Comparison of ENCODE assay signal across 10 mouse cellular contexts in the genomic region with DNA sequence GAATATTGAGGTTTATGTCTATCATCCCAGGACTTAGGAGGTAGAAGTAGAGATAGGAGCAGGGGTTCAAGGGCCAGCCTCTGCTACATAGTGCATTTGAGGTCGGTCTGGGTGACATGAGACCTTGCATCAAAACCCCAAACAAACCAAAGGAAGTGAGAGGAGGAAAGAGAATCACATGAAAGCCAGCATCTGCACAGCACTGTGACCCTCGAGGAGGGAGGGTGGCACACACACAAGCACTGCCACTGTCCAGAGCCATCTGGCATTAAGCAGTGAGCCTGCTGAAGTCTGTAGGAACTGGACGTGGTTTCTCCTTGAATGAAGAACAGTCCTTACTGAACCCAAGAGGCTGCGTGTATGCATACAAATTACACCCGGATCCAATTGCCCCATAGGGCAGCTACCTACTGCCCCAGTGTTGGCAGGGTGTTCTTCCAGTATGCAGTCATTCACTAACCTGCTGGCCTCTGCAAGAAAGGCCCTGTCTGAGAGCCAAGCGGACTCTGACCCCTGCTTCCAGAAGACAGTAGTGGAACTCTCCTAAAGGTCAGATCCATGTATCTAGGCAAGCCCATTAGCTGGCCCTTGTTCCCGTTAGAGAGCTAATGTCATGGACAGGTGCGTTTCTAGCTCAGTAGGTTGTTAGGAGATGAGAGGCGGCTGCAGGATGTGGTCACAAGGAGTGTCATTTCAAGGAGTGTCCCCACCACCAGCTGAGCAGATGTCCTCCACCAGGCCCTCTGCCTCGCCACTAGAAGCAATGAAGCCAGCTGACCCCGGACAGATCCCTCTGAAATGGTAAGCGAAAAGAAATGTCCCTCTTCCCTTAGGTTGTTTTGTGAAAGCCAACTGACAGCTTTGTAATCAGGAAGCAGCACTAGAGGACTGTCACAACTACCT. TPM values are rescaled to one million over a fixed set of nuclear protein-coding genes. Genes with fewer than 3 reads are reported as not detected.
DNase-seq lines count a peak whose midpoint lies in the region; ATAC-seq lines count a peak whose summit lies in the region.
"Had no signal": no experiment of that assay in that cellular context is flagged by ENCODE, and none has a peak within 500 bp of the region (broad histone marks: within the 10 kb centered on the region; RNA-seq: fewer than 3 reads in every experiment).

No protein-coding gene starts in this region.

- no peak for DNase-seq in heart, postnatal 10 days
- no peak for DNase-seq in lung, postnatal 14 days
- peak; percentile 84 to 91 for DNase-seq in kidney, postnatal 25 days
- DNase-seq in thymus, postnatal 4 days, result peak; percentile 24
- no peak for DNase-seq in frontal cortex, postnatal 14 days (ENCODE audit: low spot score in 2 of 2)
- DNase-seq in retina, postnatal 1 day, result no peak

- no peaks in the 10 kb centered on the region for H3K9me3 ChIP-seq in heart, embryonic 13.5 days
- no peaks in the 10 kb centered on the region for H3K9me3 ChIP-seq in lung, embryonic 16.5 days (ENCODE audit: control insufficient read depth, low read length)

- H3K4me3 ChIP-seq in heart, embryonic 13.5 days, result no peak overlapping the region
- H3K4me3 ChIP-seq in lung, embryonic 16.5 days (ENCODE audit: low read length), result no peak overlapping the region
- H3K4me3 ChIP-seq: erythroblast, embryonic 14.5 days had no signal

- H3K4me2 ChIP-seq in heart, embryonic 13.5 days, result no peak overlapping the region
- H3K4me2 ChIP-seq in lung, embryonic 16.5 days (ENCODE audit: low read depth, low read length), result no peak overlapping the region

- peaks cover 27% of the 10 kb centered on the region for H3K4me1 ChIP-seq in heart, embryonic 13.5 days
- H3K4me1 ChIP-seq in lung, embryonic 16.5 days (replicated peaks; ENCODE audit: control insufficient read depth, insufficient read depth, low read length), result peaks cover 22% of the 10 kb centered on the region

- no peaks in the 10 kb centered on the region for H3K27me3 ChIP-seq in heart, embryonic 13.5 days (replicated peaks)
- no peaks in the 10 kb centered on the region for H3K27me3 ChIP-seq in lung, embryonic 16.5 days (ENCODE audit: control insufficient read depth, insufficient read depth, low read depth, low read length)

- H3K36me3 ChIP-seq in heart, embryonic 13.5 days, result no peaks in the 10 kb centered on the region
- H3K36me3 ChIP-seq in lung, embryonic 16.5 days (ENCODE audit: control insufficient read depth, insufficient read depth, low read length), result no peaks in the 10 kb centered on the region

- peak overlapping the region; percentile 70; the same call in 1 of the 2 replicates for H3K27ac ChIP-seq in heart, embryonic 13.5 days (replicated peaks)
- peak overlapping the region; percentile 86 for H3K27ac ChIP-seq in lung, embryonic 16.5 days (ENCODE audit: low read length)
- H3K27ac ChIP-seq: macrophage had no signal

- intact Hi-C loops in heart, postnatal 10 days (cut with DNase I), result no loop called here

- H3K9ac ChIP-seq in heart, embryonic 13.5 days, result no peak overlapping the region
- H3K9ac ChIP-seq in lung, embryonic 16.5 days (ENCODE audit: low read length), result no peak overlapping the region

- no peak for ATAC-seq in heart, embryonic 13.5 days (ENCODE audit: extremely low read depth, insufficient number of reproducible peaks, low FRiP score, low TSS enrichment)
- no peak for ATAC-seq in lung, embryonic 16.5 days (ENCODE audit: low read depth)

- WGBS in heart, embryonic 13.5 days, result 77% methylated on average over 12 of the region's 12 CpGs
- 74% methylated on average over 12 of the region's 12 CpGs for WGBS in lung, embryonic 16.5 days

RNA-seq across cellular contexts. Expression of a gene that starts 46.4 kb away (rescaled TPM):
- polyA plus RNA-seq in heart, embryonic 13.5 days (2015; fragmentation: Nextera tagmentation; extraction: Ambion mirVana), result 10.0 and 10.2 TPM in 2 replicates
- total RNA-seq in heart, postnatal 10 days (2021), result 10 to 100 TPM; 24.4 to 25.0 TPM
- 14.4 and 14.8 TPM in 2 replicates for polyA plus RNA-seq in lung, embryonic 16.5 days (2015; fragmentation: Nextera tagmentation; extraction: Ambion mirVana)

RNA-seq across cellular contexts. Expression of a gene that starts 57.3 kb away (rescaled TPM):
- 23.6 and 27.2 TPM in 2 replicates for polyA plus RNA-seq in heart, embryonic 13.5 days (2015; fragmentation: Nextera tagmentation; extraction: Ambion mirVana)
- total RNA-seq in heart, postnatal 10 days (2021), result 10 to 100 TPM; 12.9 to 14.1 TPM
- polyA plus RNA-seq in lung, embryonic 16.5 days (2015; fragmentation: Nextera tagmentation; extraction: Ambion mirVana), result 23.3 and 26.2 TPM in 2 replicates

Comparison
In these comparisons a context has a peak if more than half of its experiments do, and no peak if none do; other contexts are left out.
1. DNase-seq: peak in kidney, postnatal 25 days (2 of 2) and thymus, postnatal 4 days (single experiment); none in heart, postnatal 10 days (0 of 2), lung, postnatal 14 days (single experiment), frontal cortex, postnatal 14 days (0 of 2) and retina, postnatal 1 day (single experiment).